Mouse (Mus musculus): ENCODE results near the gene Acsl1.

DNA sequence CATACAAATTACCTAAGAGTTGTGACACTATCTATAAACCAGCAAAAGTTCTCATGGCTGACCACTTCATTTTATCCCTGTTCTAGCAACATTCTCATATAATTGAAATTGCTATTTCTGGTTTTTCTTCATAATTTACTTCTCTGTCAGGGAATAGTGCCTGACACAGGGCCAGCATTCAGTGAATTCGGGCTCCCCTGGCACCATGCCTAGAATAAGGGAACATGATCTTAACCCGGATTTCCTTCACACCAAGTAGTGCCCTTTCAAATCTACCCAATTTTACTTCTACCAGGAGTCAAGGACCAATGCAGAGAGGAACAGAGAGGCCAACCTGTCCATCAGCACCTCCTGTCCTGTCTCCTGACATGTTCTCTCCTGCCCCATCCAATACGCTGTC is 114.7 kb downstream of the Acsl1 start:
- no peak for TF ChIP-seq GATA1 (IDR thresholded peaks at IDR 0.05; ENCODE audit: borderline replicate concordance, low read length)
- no peak for TF ChIP-seq FLI1 (IDR thresholded peaks at IDR 0.05; ENCODE audit: low read length)
